11 mouse cellular contexts compared by ENCODE assay signal in genomic region chr2:101827626-101828025, GRCm38 (mm10). TPM values are rescaled to one million over a fixed set of nuclear protein-coding genes. Genes with fewer than 3 reads are reported as not detected.
DNase-seq lines count a peak whose midpoint lies in the region; ATAC-seq and TF ChIP-seq lines count a peak whose summit lies in the region.
"Had no signal": no experiment of that assay in that cellular context is flagged by ENCODE, and none has a peak within 500 bp of the region (broad histone marks: within the 10 kb centered on the region; RNA-seq: fewer than 3 reads in every experiment).

No protein-coding gene starts in this region.

- no peak for ATAC-seq in heart, embryonic 15.5 days (replicated peaks; ENCODE audit: insufficient number of reproducible peaks, insufficient read depth, low FRiP score, low read depth)
- peak; percentile 50 for ATAC-seq in kidney, embryonic 14.5 days (ENCODE audit: low FRiP score, low TSS enrichment)

- 0 out of 2 replicates have a peak overlapping the region, but pooled peaks have one; percentile 7 for H3K27ac ChIP-seq in heart, embryonic 15.5 days
- no peak overlapping the region; the same call in 1 of the 2 replicates for H3K27ac ChIP-seq in heart, adult 2 months
- H3K27ac ChIP-seq in brown adipose tissue, adult 24 weeks (replicated peaks; ENCODE audit: low read depth, low read length), result 0 out of 2 replicates have a peak overlapping the region, but pooled peaks have one; percentile 6
- H3K27ac ChIP-seq in kidney, embryonic 14.5 days (ENCODE audit: low read depth, low read length), result peak overlapping the region; percentile 32; the same call in 1 of the 2 replicates
- H3K27ac ChIP-seq in macrophage, result peak overlapping the region; percentile 46
- H3K27ac ChIP-seq: embryonic facial prominence, embryonic 13.5 days; midbrain, embryonic 12.5 days had no signal

- no peak overlapping the region for H3K9ac ChIP-seq in heart, embryonic 15.5 days
- no peak overlapping the region for H3K9ac ChIP-seq in heart, adult 2 months (ENCODE audit: low read depth, low read length)
- H3K9ac ChIP-seq in kidney, embryonic 14.5 days (ENCODE audit: low read depth, low read length), result no peak overlapping the region
- H3K9ac ChIP-seq: embryonic facial prominence, embryonic 13.5 days; midbrain, embryonic 12.5 days had no signal

- WGBS in heart, embryonic 15.5 days, result 21% methylated on average over 5 of the region's 5 CpGs
- WGBS in heart, adult 2 months, result 26% methylated on average over 5 of the region's 5 CpGs
- WGBS in kidney, embryonic 14.5 days, result 18% methylated on average over 5 of the region's 5 CpGs
- 46% methylated on average over 5 of the region's 5 CpGs for WGBS in macrophage (ENCODE audit: missing documents)

- H3K4me1 ChIP-seq in heart, embryonic 15.5 days (replicated peaks), result peaks cover 19% of the 10 kb centered on the region
- H3K4me1 ChIP-seq in heart, adult 2 months (ENCODE audit: control insufficient read depth, insufficient read depth, low read length), result peaks cover 12% of the 10 kb centered on the region
- H3K4me1 ChIP-seq in brown adipose tissue, adult 24 weeks (ENCODE audit: control insufficient read depth, insufficient read depth, insufficient read length, low read length), result peaks cover 8% of the 10 kb centered on the region
- H3K4me1 ChIP-seq in kidney, embryonic 14.5 days (ENCODE audit: control insufficient read depth, insufficient read depth, low read length), result peaks cover 32% of the 10 kb centered on the region

- DNase-seq in heart, adult 2 months, result no peak
- DNase-seq in left cerebral cortex, postnatal 14 days (ENCODE audit: low spot score in 2 of 2), result no peak
- no peak for DNase-seq in frontal cortex, postnatal 14 days (ENCODE audit: low spot score in 2 of 2)
- DNase-seq: gastrocnemius, postnatal 25 days; layer of hippocampus, adult 9-11 months had no signal

- H3K4me3 ChIP-seq in heart, embryonic 15.5 days, result no peak overlapping the region
- no peak overlapping the region for H3K4me3 ChIP-seq in heart, adult 2 months
- H3K4me3 ChIP-seq in brown adipose tissue, adult 24 weeks (ENCODE audit: insufficient read depth, low read depth, low read length), result no peak overlapping the region
- no peak overlapping the region for H3K4me3 ChIP-seq in kidney, embryonic 14.5 days (ENCODE audit: low read length)
- no peak overlapping the region for H3K4me3 ChIP-seq in macrophage (ENCODE audit: inconsistent target)
- H3K4me3 ChIP-seq: embryonic facial prominence, embryonic 13.5 days; midbrain, embryonic 12.5 days had no signal

- H3K36me3 ChIP-seq in heart, embryonic 15.5 days, result no peaks in the 10 kb centered on the region
- no peaks in the 10 kb centered on the region; the same call in 1 of the 2 replicates for H3K36me3 ChIP-seq in heart, adult 2 months (ENCODE audit: control insufficient read depth, insufficient read depth, low read length)
- no peaks in the 10 kb centered on the region for H3K36me3 ChIP-seq in kidney, embryonic 14.5 days (ENCODE audit: control insufficient read depth, insufficient read depth, low read length)
- H3K36me3 ChIP-seq in macrophage (ENCODE audit: inconsistent target), result no peaks in the 10 kb centered on the region
- H3K36me3 ChIP-seq: embryonic facial prominence, embryonic 13.5 days; midbrain, embryonic 12.5 days had no signal

- no peaks in the 10 kb centered on the region for H3K9me3 ChIP-seq in heart, embryonic 15.5 days (replicated peaks)
- H3K9me3 ChIP-seq in kidney, embryonic 14.5 days (ENCODE audit: control insufficient read depth, low read length), result no peaks in the 10 kb centered on the region
- H3K9me3 ChIP-seq: embryonic facial prominence, embryonic 13.5 days; midbrain, embryonic 12.5 days had no signal

- no peak for TF ChIP-seq EP300 in heart, adult 2 months (IDR thresholded peaks at IDR 0.05; ENCODE audit: insufficient read depth, low read depth, low read length)

- no peak for TF ChIP-seq POLR2A in heart, adult 2 months (IDR thresholded peaks at IDR 0.05; ENCODE audit: insufficient read depth, low read depth, low read length)

- intact Hi-C loops in heart, adult 2 months (cut with DNase I), result loop anchor here (2.0 kb wide), 2 partner anchors 31 to 133 kb away; no protein-coding TSS in a partner anchor
- intact Hi-C loops in left cerebral cortex, postnatal 14 days (cut with DNase I), result loop anchor here (5.0 kb wide), 1 partner anchor 120 kb away; no protein-coding TSS in a partner anchor

- H3K4me2 ChIP-seq in heart, embryonic 15.5 days, result no peak overlapping the region
- no peak overlapping the region for H3K4me2 ChIP-seq in kidney, embryonic 14.5 days (replicated peaks; ENCODE audit: low read depth, low read length)
- H3K4me2 ChIP-seq: embryonic facial prominence, embryonic 13.5 days; midbrain, embryonic 12.5 days had no signal

- H3K79me2 ChIP-seq in heart, adult 2 months (replicated peaks; ENCODE audit: control insufficient read depth, insufficient read depth, low read length), result no peaks in the 10 kb centered on the region
- no peaks in the 10 kb centered on the region for H3K79me2 ChIP-seq in macrophage (ENCODE audit: inconsistent target)

- H3K27me3 ChIP-seq in heart, embryonic 15.5 days, result no peaks in the 10 kb centered on the region
- H3K27me3 ChIP-seq in heart, adult 2 months (ENCODE audit: control insufficient read depth, insufficient read depth, low read length), result no peaks in the 10 kb centered on the region
- no peaks in the 10 kb centered on the region for H3K27me3 ChIP-seq in kidney, embryonic 14.5 days (ENCODE audit: control insufficient read depth, insufficient read depth, low read length)
- H3K27me3 ChIP-seq: embryonic facial prominence, embryonic 13.5 days; midbrain, embryonic 12.5 days had no signal

- TF ChIP-seq CTCF in heart, adult 2 months (IDR thresholded peaks at IDR 0.05), result no peak

RNA-seq across cellular contexts. Expression of gene Prr5l, which starts 55.2 kb away (rescaled TPM):
- 8.7 and 9.7 TPM in 2 replicates for polyA plus RNA-seq in heart, embryonic 15.5 days (2015; fragmentation: Nextera tagmentation; extraction: Ambion mirVana)
- total RNA-seq in heart, adult 2 months (2021), result 1 to 10 TPM in 1 of 2 experiments, under 1 TPM in 1; 0.89 to 3.4 TPM
- 1.1 and 1.4 TPM in 2 replicates for polyA plus RNA-seq in heart, adult 2 months (2012; rRNA removed)
- polyA plus RNA-seq in brown adipose tissue, adult 24 weeks (2012; ENCODE audit: insufficient read depth, insufficient read length, missing spikeins), result 1.2 and 1.7 TPM in 2 replicates
- polyA plus RNA-seq in kidney, embryonic 14.5 days (2014; fragmentation: Nextera tagmentation; extraction: Ambion mirVana), result 44.4 and 56.8 TPM in 2 replicates
- total RNA-seq in macrophage (2018; cell fraction: chromatin; rRNA removed), result 10 to 100 TPM in 24 of 26 experiments, 1 to 10 TPM in 2; 6.5 to 82.7 (median 24.2) TPM
- 10 to 100 TPM in 10 of 26 experiments, 1 to 10 TPM in 16; 6.7 to 24.8 (median 8.9) TPM for total RNA-seq in macrophage (2018; cell fraction: cytosol; rRNA removed)
- 10 to 100 TPM; 12.4 to 70.5 (median 28.2) TPM for total RNA-seq in macrophage (2018; cell fraction: nucleus; rRNA removed)
- polyA plus RNA-seq in macrophage (2018), result 1.8 to 9.4 TPM (median 5.8 TPM) in 3 replicates
- 1 to 10 TPM; 2.6 to 4.6 TPM for total RNA-seq in left cerebral cortex, postnatal 14 days (2021)

RNA-seq across cellular contexts. Expression of gene Commd9, which starts 58.4 kb away (rescaled TPM):
- 47.6 and 52.2 TPM in 2 replicates for polyA plus RNA-seq in heart, embryonic 15.5 days (2015; fragmentation: Nextera tagmentation; extraction: Ambion mirVana)
- total RNA-seq in heart, adult 2 months (2021), result 10 to 100 TPM; 23.7 to 26.1 TPM
- 54.7 and 71.0 TPM in 2 replicates for polyA plus RNA-seq in heart, adult 2 months (2012; rRNA removed)
- 33.1 and 39.2 TPM in 2 replicates for polyA plus RNA-seq in brown adipose tissue, adult 24 weeks (2012; ENCODE audit: insufficient read depth, insufficient read length, missing spikeins)
- polyA plus RNA-seq in kidney, embryonic 14.5 days (2014; fragmentation: Nextera tagmentation; extraction: Ambion mirVana), result 61.0 and 61.2 TPM in 2 replicates
- total RNA-seq in macrophage (2018; cell fraction: chromatin; rRNA removed), result 10 to 100 TPM; 10.0 to 56.0 (median 20.0) TPM
- total RNA-seq in macrophage (2018; cell fraction: cytosol; rRNA removed), result 10 to 100 TPM; 25.5 to 54.2 (median 42.0) TPM
- total RNA-seq in macrophage (2018; cell fraction: nucleus; rRNA removed), result 10 to 100 TPM in 25 of 26 experiments, 1 to 10 TPM in 1; 9.2 to 51.3 (median 22.3) TPM
- 63.9 to 130 TPM (median 72.5 TPM) in 3 replicates for polyA plus RNA-seq in macrophage (2018)
- total RNA-seq in left cerebral cortex, postnatal 14 days (2021), result 10 to 100 TPM; 39.2 to 42.4 TPM
